22 mouse cellular contexts compared by ENCODE assay signal in genomic region chr14:35120089-35120488, GRCm38 (mm10).
"Had no signal": no experiment of that assay in that cellular context is flagged by ENCODE, and none has a peak within 500 bp of the region (broad histone marks: within the 10 kb centered on the region; RNA-seq: fewer than 3 reads in every experiment).

No protein-coding gene starts in this region.

- H3K4me3 ChIP-seq: gastrocnemius, adult 2 months; heart, adult 2 months; hindbrain, embryonic 10.5 days; hindbrain, embryonic 12.5 days; intestine, embryonic 15.5 days; layer of hippocampus, adult 2 months; left cerebral cortex, adult 2 months; limb, embryonic 10.5 days; limb, embryonic 12.5 days had no signal

- H3K27me3 ChIP-seq: hindbrain, embryonic 12.5 days; intestine, embryonic 15.5 days had no signal

- DNase-seq: gastrocnemius, adult 2 months; gastrocnemius, postnatal 10 days; gastrocnemius, postnatal 25 days; heart, adult 2 months; heart, postnatal 10 days; heart, postnatal 4 days; kidney, postnatal 10 days; kidney, postnatal 4 days; lung, adult 2 months had no signal

- H3K4me1 ChIP-seq: hindbrain, embryonic 10.5 days; hindbrain, embryonic 12.5 days; intestine, embryonic 15.5 days had no signal

- H3K9me3 ChIP-seq: hindbrain, embryonic 10.5 days; hindbrain, embryonic 12.5 days; intestine, embryonic 15.5 days; limb, embryonic 10.5 days; limb, embryonic 12.5 days had no signal

- ATAC-seq: hindbrain, embryonic 16.5 days; inflammation-experienced regulatory T-cells, adult 6 months; intestine, embryonic 15.5 days; intestine, postnatal 0 days had no signal

- H3K9ac ChIP-seq: hindbrain, embryonic 12.5 days; hindbrain, embryonic 14.5 days; intestine, embryonic 15.5 days; limb, embryonic 12.5 days; liver, embryonic 14.5 days had no signal

- H3K4me2 ChIP-seq: heart, embryonic 11.5 days; hindbrain, embryonic 12.5 days; hindbrain, embryonic 14.5 days; intestine, embryonic 15.5 days; limb, embryonic 12.5 days had no signal

- H3K27ac ChIP-seq: gastrocnemius, adult 2 months; heart, adult 2 months; hindbrain, embryonic 10.5 days; hindbrain, embryonic 12.5 days; hindbrain, embryonic 14.5 days; intestine, embryonic 15.5 days; layer of hippocampus, adult 2 months; left cerebral cortex, adult 2 months; limb, embryonic 12.5 days; liver, embryonic 14.5 days had no signal

- H3K36me3 ChIP-seq: hindbrain, embryonic 10.5 days; hindbrain, embryonic 12.5 days; intestine, embryonic 15.5 days; limb, embryonic 10.5 days; limb, embryonic 12.5 days had no signal
